Mouse (Mus musculus): ENCODE measurements around the gene Gas2. TPM values are rescaled to one million over a fixed set of nuclear protein-coding genes. Genes with fewer than 3 reads are reported as not detected.

Gene Gas2
- 9.1 and 9.6 TPM in 2 replicates for polyA plus RNA-seq (2015; fragmentation: Nextera tagmentation; extraction: Ambion mirVana)

DNA sequence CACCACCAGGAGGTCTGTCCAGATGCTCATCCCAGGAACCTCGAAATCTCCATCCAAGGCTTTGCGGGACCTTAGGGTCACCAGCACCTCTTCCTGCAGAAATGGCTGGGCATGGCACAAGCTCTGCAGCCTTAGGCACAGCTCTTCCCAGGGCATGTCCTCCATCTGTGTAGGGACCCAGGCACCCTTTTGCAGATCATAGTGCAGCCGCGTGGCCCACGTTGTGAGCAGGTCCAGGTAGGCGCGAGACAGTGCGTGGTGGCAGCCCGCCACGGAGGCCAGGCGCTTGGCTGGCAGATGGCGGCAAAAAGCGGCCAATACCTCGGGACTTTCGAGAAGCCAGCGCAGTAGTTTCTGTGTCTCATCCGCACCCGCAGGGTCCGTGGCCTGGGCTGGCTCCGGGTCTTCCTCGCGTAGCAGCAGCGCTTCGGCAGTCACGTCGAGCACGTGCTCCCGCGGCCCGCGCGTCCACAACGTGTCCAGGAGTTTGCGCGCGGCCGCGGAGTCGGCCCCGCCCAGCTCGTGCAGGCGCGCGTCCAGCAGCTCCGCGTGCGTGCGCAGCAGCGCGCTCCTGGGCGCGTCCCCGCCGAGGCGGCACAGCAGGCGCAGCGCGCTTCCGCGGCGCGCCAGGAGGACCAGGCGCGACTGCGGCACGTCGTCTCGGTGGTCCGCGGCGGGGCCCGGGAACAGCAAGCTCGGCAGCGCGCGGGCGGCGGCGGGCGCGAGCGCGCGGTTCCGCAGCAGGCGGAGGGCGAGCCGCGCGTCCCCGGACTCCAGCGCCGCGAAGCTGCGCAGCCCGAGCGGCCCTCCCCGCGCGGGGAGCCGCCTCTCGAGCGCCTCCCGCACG lies at the start of gene Gas2:
Gas2 (plus strand) TSS at position 766 of the 847 bp plus-strand sequence.
- Histone ChIP-seq H3K4me3 (ENCODE audit: low read length) (peak within 1 kb of the TSS; percentile 73), H3K4me2 (ENCODE audit: low read depth, low read length) (peak within 1 kb of the TSS; percentile 91), H3K27me3 (ENCODE audit: control insufficient read depth, insufficient read depth, low read length) (no peaks in the 10 kb centered on the region), H3K27ac (ENCODE audit: low read length) (peak within 1 kb of the TSS; percentile 97), H3K4me1 (ENCODE audit: control insufficient read depth, insufficient read depth, low read length) (peaks cover 8% of the 10 kb centered on the region; the same call in 1 of the 2 replicates), H3K9me3 (replicated peaks; ENCODE audit: control insufficient read depth, low read length) (no peaks in the 10 kb centered on the region), H3K9ac (ENCODE audit: low read length) (peak within 1 kb of the TSS; percentile 92), H3K36me3 (ENCODE audit: control insufficient read depth, insufficient read depth) (0 out of 2 replicates have a peak, but pooled peaks cover 2% of the 10 kb centered on the region)
- 10% methylated on average over 78 of the region's 105 CpGs for WGBS
- ATAC-seq (replicated peaks; ENCODE audit: extremely low read depth, insufficient read depth, low FRiP score) = peak; percentile 86

DNA sequence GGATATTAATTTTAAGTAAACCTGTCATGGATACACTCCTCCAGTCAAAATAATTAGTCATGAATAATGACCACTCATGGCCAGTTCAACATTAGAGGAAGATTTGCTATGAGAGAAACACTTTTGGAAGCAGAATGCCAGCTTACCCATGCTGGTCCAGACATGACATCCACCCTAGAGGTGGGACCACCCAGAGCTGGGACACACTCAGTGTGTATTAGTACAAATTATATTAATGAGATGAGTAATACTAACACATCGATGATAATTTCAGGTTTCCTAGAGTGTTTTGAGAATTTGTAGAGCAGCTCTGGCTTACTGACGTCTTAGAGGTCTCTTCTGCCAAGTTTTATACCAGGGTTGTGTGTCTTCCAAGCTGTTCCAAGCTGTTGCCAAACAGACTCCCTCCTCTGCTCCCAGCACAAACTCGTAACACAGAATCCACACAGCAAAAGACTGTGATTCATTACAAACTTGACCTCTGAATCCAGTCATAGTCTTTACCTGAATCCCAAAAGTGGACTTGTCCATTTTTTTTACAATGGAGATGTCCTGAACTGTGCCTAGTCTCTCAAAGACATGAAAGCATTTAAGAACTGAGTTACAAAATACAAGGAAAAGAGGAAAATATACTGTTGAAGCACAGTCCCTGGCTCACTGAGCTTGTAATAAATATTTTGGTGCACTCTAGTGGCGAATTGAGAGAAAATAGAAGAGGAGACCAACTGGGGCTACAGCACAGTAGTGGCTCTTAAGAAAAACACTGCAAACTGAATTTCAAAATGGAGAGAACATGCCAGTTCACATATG lies 46.1 kb upstream of the Gas2 start:
- WGBS = 50% methylated on average over 4 of the region's 4 CpGs

DNA sequence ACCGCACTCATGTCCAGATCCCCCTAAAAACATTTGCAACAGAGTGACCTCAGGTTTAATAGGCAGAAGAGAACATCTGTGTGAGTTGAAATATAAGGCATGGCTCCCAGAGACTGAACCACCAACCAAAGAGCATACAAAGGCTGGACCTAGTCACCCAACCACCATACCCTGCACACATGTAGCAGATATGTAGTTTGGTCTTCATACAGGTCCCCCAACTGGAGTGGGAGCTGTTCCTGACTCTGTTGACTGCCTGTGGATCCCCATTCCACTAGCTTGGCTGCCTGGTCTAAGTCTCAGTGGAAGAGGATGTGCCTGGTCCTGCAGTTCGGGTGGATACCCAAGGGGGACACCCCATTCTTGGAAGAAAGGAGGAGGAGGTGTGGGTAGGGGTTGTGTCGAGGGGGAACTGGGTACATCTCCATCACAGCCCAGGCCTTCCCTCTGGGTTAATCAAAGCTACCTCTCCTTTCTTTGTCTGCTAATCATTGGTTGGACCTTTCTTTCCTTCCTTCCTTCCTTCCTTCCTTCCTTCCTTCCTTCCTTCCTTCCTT lies 45.5 kb upstream of the Gas2 start:
- ATAC-seq (replicated peaks; ENCODE audit: extremely low read depth, insufficient read depth, low FRiP score) = no peak
- Histone ChIP-seq H3K27me3 (ENCODE audit: control insufficient read depth, insufficient read depth, low read length) (no peaks in the 10 kb centered on the region), H3K36me3 (ENCODE audit: control insufficient read depth, insufficient read depth) (no peaks in the 10 kb centered on the region), H3K27ac (ENCODE audit: low read length) (no peak overlapping the region), H3K9me3 (replicated peaks; ENCODE audit: control insufficient read depth, low read length) (no peaks in the 10 kb centered on the region), H3K4me1 (ENCODE audit: control insufficient read depth, insufficient read depth, low read length) (no peaks in the 10 kb centered on the region), H3K4me3 (ENCODE audit: low read length) (no peak overlapping the region), H3K4me2 (ENCODE audit: low read depth, low read length) (no peak overlapping the region), H3K9ac (ENCODE audit: low read length) (no peak overlapping the region)
- 65% methylated on average over 3 of the region's 3 CpGs for WGBS

More for the DNA sequence above, 46.1 kb upstream of the Gas2 start:
- ATAC-seq (replicated peaks; ENCODE audit: extremely low read depth, insufficient read depth, low FRiP score) = no peak
- Histone ChIP-seq H3K27me3 (ENCODE audit: control insufficient read depth, insufficient read depth, low read length) (no peaks in the 10 kb centered on the region), H3K4me3 (ENCODE audit: low read length) (no peak overlapping the region), H3K4me2 (ENCODE audit: low read depth, low read length) (no peak overlapping the region), H3K9ac (ENCODE audit: low read length) (no peak overlapping the region), H3K4me1 (ENCODE audit: control insufficient read depth, insufficient read depth, low read length) (no peaks in the 10 kb centered on the region), H3K9me3 (replicated peaks; ENCODE audit: control insufficient read depth, low read length) (no peaks in the 10 kb centered on the region), H3K27ac (ENCODE audit: low read length) (no peak overlapping the region), H3K36me3 (ENCODE audit: control insufficient read depth, insufficient read depth) (no peaks in the 10 kb centered on the region)

DNA sequence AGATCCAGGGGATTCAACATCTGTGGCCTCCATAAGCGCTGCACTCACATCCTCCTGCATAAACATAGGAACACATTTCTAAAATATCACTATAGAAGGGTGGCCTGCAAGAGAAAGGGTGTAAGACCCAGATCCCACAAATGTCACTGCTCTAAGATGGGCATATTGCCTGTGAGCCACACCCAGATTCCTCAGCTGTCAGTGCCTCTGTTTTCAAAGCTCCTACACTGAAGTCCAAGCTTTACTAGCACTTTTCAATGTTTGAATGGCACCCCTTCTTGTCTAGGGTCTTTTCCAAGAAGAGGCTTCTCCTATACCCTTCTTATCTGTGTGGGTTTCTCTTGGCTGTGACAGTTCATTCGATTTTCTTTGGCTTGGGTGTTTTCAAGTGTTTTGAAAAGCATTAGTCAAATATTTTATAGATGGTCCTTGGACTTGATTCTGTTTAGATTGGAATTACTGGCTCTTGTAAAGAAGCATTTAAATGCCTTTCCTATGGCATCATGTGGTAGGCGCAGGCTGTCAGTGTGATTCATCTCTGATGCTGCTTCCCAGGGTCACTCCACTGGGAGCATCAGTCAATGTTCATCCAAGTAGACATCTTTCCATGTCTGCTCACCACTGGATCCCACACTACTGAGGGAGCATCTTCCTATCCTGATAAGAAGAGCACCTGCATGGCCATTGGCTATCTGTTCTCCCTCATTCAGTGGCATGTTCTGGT lies 43.4 kb upstream of the Gas2 start:
- no peaks in the 10 kb centered on the region for H3K27me3 ChIP-seq (ENCODE audit: control insufficient read depth, insufficient read depth, low read length)
- ATAC-seq (replicated peaks; ENCODE audit: extremely low read depth, insufficient read depth, low FRiP score) = no peak
- no peak overlapping the region for H3K4me2 ChIP-seq (ENCODE audit: low read depth, low read length)
- no peak overlapping the region for H3K27ac ChIP-seq (ENCODE audit: low read length)
- H3K9ac ChIP-seq (ENCODE audit: low read length) = no peak overlapping the region
- no peaks in the 10 kb centered on the region for H3K9me3 ChIP-seq (replicated peaks; ENCODE audit: control insufficient read depth, low read length)
- no peaks in the 10 kb centered on the region for H3K4me1 ChIP-seq (ENCODE audit: control insufficient read depth, insufficient read depth, low read length)
- WGBS = 53% methylated on average over 3 of the region's 3 CpGs
- H3K36me3 ChIP-seq (ENCODE audit: control insufficient read depth, insufficient read depth) = no peaks in the 10 kb centered on the region
- H3K4me3 ChIP-seq (ENCODE audit: low read length) = no peak overlapping the region

DNA sequence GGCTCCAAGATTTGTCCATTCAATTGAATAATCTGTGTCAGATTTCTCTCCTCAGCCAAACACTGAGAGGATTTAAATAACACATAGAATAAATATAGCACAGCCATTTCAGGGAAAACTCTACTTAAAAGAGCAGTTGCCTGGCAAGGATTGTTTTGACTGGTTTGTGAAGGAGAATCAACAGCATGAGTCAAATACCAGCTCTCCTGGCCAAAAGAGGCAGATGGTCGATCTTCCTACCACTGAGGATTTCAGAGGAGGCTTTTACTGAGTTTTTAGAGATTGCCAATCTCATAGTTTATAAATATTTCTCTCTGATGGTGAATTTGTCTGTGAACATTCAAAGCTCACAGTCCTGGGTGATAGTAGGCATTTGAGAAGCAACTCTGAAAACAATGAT lies 41.9 kb upstream of the Gas2 start:
- H3K4me3 ChIP-seq (ENCODE audit: low read length) = no peak overlapping the region
- H3K36me3 ChIP-seq (ENCODE audit: control insufficient read depth, insufficient read depth) = no peaks in the 10 kb centered on the region
- no peaks in the 10 kb centered on the region for H3K4me1 ChIP-seq (ENCODE audit: control insufficient read depth, insufficient read depth, low read length)
- no peak overlapping the region for H3K4me2 ChIP-seq (ENCODE audit: low read depth, low read length)
- WGBS = 59% methylated on average over 1 of the region's 1 CpGs
- no peak overlapping the region for H3K27ac ChIP-seq (ENCODE audit: low read length)
- no peaks in the 10 kb centered on the region for H3K9me3 ChIP-seq (replicated peaks; ENCODE audit: control insufficient read depth, low read length)
- no peak overlapping the region for H3K9ac ChIP-seq (ENCODE audit: low read length)
- H3K27me3 ChIP-seq (ENCODE audit: control insufficient read depth, insufficient read depth, low read length) = no peaks in the 10 kb centered on the region
- ATAC-seq (replicated peaks; ENCODE audit: extremely low read depth, insufficient read depth, low FRiP score) = no peak

DNA sequence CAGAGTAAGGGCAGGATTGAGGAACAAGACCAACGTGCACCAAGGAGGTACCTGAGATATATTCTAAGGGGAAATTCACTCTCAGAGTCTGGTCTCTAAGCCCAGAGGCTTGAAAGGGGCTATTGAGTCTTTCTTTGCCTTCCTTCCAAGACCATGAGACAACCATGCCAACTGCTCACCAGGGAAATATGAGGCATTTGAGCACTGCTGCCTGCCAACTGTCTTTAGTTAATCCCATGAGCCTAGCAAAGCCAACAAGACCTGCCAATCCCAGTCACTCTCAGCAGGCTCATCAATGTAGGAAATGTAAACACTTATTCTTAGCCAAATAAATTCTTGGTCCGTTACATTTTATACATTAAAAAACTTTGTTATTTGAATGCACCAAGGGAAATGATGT lies 40.3 kb upstream of the Gas2 start:
- H3K4me2 ChIP-seq (ENCODE audit: low read depth, low read length) = no peak overlapping the region
- no peaks in the 10 kb centered on the region for H3K36me3 ChIP-seq (ENCODE audit: control insufficient read depth, insufficient read depth)
- H3K4me1 ChIP-seq (ENCODE audit: control insufficient read depth, insufficient read depth, low read length) = no peaks in the 10 kb centered on the region
- ATAC-seq (replicated peaks; ENCODE audit: extremely low read depth, insufficient read depth, low FRiP score) = no peak
- H3K9me3 ChIP-seq (replicated peaks; ENCODE audit: control insufficient read depth, low read length) = no peaks in the 10 kb centered on the region
- H3K9ac ChIP-seq (ENCODE audit: low read length) = no peak overlapping the region
- no peak overlapping the region for H3K4me3 ChIP-seq (ENCODE audit: low read length)
- H3K27me3 ChIP-seq (ENCODE audit: control insufficient read depth, insufficient read depth, low read length) = no peaks in the 10 kb centered on the region
- 60% methylated on average over 2 of the region's 2 CpGs for WGBS
- H3K27ac ChIP-seq (ENCODE audit: low read length) = no peak overlapping the region

DNA sequence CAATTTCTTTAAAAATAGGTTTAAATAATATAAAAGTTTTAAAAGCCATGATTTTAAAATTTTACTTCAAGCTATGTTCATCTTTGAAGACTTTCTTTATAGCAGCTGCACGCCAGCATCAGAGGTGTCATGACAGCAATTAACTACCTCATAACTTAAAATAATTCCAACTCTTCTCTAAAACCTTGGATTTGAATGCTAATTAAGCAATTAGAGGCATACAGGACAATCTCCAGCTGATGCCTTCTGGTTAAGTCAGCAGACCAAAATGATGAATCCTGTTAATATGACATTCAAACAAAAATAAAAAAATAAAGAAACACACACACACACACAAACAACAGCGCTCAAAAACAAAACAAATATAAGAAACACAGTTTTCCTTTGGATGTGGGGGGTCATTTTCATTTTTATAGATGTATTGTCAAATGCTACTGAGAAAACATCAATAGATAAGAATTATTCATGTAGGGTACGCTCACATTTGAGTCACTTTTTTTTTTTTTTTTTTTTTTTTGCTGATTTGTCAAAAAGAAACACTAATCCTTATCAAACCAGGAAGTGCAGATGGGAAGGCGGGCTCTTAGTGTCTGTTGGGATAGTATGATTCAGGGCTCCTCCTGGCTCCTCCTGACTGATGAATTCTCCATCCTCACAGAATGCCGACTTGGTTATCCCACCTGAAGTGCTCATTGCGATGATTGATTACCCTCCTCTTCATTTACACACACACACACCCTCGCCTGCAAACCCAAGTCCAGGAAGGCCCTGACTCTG lies 38.1 kb upstream of the Gas2 start:
- Histone ChIP-seq H3K4me1 (ENCODE audit: control insufficient read depth, insufficient read depth, low read length) (no peaks in the 10 kb centered on the region), H3K27me3 (ENCODE audit: control insufficient read depth, insufficient read depth, low read length) (no peaks in the 10 kb centered on the region), H3K9me3 (replicated peaks; ENCODE audit: control insufficient read depth, low read length) (no peaks in the 10 kb centered on the region), H3K4me2 (ENCODE audit: low read depth, low read length) (no peak overlapping the region), H3K4me3 (ENCODE audit: low read length) (no peak overlapping the region), H3K9ac (ENCODE audit: low read length) (no peak overlapping the region), H3K36me3 (ENCODE audit: control insufficient read depth, insufficient read depth) (no peaks in the 10 kb centered on the region), H3K27ac (ENCODE audit: low read length) (no peak overlapping the region)
- WGBS = 69% methylated on average over 7 of the region's 7 CpGs
- ATAC-seq (replicated peaks; ENCODE audit: extremely low read depth, insufficient read depth, low FRiP score) = no peak

DNA sequence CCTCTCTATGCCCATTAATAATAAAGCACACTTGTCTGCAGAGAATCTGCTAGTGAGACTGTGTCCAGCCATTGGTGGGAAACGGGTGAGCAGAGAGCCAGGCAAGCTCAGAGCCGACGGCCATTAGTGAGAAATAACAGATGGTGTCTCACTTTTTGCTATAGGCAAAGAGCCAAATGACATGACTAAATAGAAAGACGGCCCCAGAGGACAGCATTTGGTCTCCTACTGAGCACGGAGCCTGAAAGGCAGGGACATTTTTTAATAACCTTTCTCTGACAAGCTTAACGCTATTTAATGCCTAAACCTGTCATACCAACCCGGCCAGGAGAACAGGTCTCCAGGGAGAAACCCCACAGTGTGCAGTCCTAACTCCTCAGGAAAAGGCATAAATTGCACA lies 29.9 kb upstream of the Gas2 start:
- WGBS = 43% methylated on average over 7 of the region's 7 CpGs
- no peak overlapping the region for H3K27ac ChIP-seq (ENCODE audit: low read length)
- no peak overlapping the region for H3K4me3 ChIP-seq (ENCODE audit: low read length)
- H3K4me1 ChIP-seq (ENCODE audit: control insufficient read depth, insufficient read depth, low read length) = no peaks in the 10 kb centered on the region
- H3K4me2 ChIP-seq (ENCODE audit: low read depth, low read length) = no peak overlapping the region
- H3K9me3 ChIP-seq (replicated peaks; ENCODE audit: control insufficient read depth, low read length) = no peaks in the 10 kb centered on the region
- H3K36me3 ChIP-seq (ENCODE audit: control insufficient read depth, insufficient read depth) = no peaks in the 10 kb centered on the region
- no peak for ATAC-seq (replicated peaks; ENCODE audit: extremely low read depth, insufficient read depth, low FRiP score)
- no peaks in the 10 kb centered on the region for H3K27me3 ChIP-seq (ENCODE audit: control insufficient read depth, insufficient read depth, low read length)
- no peak overlapping the region for H3K9ac ChIP-seq (ENCODE audit: low read length)

Data from heart, embryonic 16.5 days (tissue).